Mouse (Mus musculus): Measurements from ENCODE around the gene Guk1.

DNA sequence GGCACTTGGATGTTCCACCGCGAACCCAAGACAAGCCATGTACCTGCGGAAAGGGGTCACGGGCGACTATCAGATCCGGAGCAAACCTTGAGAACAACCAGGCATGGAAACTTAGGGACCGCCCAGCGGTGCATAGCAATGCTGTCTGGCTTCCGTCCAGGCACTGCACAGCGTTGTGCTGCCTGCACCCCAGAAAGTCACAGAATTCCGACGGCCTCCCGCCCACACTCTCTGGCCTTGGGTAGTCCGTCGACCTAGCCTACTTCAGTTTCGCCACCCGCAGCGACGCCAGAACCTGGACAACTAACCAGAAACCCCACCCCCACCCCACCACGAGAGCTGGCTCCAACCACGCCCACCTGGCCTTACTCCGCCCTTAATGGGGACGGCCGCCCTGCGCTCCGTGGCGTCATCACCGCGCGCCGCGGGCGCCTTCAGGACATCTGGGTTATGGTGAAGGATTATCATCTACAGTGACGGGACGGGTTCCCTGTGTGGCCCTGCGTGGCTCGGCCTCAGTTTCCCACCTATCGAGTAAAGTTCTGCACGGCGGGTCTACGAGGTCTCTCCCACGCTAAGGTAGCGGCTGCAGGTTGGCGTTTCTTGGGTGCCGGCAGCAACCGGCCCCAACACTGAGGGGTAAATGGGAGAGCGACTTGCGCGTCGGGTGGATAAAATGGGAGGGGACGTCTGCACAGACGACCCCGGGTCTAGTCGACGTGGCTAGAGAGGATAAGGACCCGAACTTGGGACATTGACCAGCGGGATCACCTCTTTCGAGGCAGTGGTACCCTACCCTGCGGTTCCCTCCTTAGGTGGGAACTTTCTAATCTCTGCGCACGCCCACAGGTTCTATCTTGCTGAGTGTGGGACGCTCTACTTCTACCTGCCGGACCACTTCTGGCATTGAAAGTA, 10.3 kb upstream of the Guk1 start, which contains the start of gene Mrpl55:
- TF ChIP-seq CTCF (conservative IDR thresholded peaks at IDR 0.05; ENCODE audit: insufficient read depth, insufficient read length, low read depth, low read length) (no peak), POLR2A (IDR thresholded peaks at IDR 0.05; ENCODE audit: low read depth, low read length) (peak; percentile 5)

All from kidney, adult 2 months (tissue).